Mouse (Mus musculus) liver, embryonic 14.5 days (tissue): ENCODE results near the gene Arrdc4. TPM values are rescaled to one million over a fixed set of nuclear protein-coding genes. Genes with fewer than 3 reads are reported as not detected.

Experiments
- ATAC-seq: fragments of 200-750 bp; cut with Nextera tagmentation; 2 replicates; pipeline ENCODE4 v1.8.0; 2017; ENCODE audit warnings: moderate number of reproducible peaks, mild to moderate bottlenecking, moderate library complexity; ENCODE audit not compliant: insufficient read depth
- DNase-seq, 3 experiments: peaks; one replicate each; pipeline ENCODE4 v3.0.0-alpha.2; 2012 to 2013; ENCODE audit warnings: low read depth in 3 of 3, low spot score in 3 of 3
- H3K27ac ChIP-seq: fragments of 300-500 bp; sonication (generic); 2 replicates; pipeline ENCODE4 v1.5.1; 2014; ENCODE audit warnings: moderate library complexity, mild to moderate bottlenecking, control low read depth, inconsistent platforms
- H3K27me3 ChIP-seq: fragments of 300-500 bp; sonication (generic); 2 replicates; pipeline ENCODE4 v1.6.1; 2014; ENCODE audit warnings: mild to moderate bottlenecking, low read length, moderate library complexity; ENCODE audit not compliant: control insufficient read depth, insufficient read depth
- H3K36me3 ChIP-seq: fragments of 300-500 bp; sonication (generic); replicated peaks from 2 replicates; pipeline ENCODE4 v1.6.1; 2014; ENCODE audit warnings: low read depth; ENCODE audit not compliant: control insufficient read depth, insufficient read depth
- H3K4me1 ChIP-seq, 2 experiments: fragments of 200-500 bp in 1 of 2; fragments of 300-500 bp in 1 of 2; sonication (generic) in 1 of 2; replicated peaks; 2 replicates each; pipeline ENCODE4 v1.6.1; 2012 to 2014; ENCODE audit warnings: antibody characterized with exemption in 1 of 2, inconsistent platforms in 1 of 2, low read length in 1 of 2; ENCODE audit not compliant: control insufficient read depth in 2 of 2, insufficient read depth in 2 of 2
- H3K4me2 ChIP-seq: fragments of 300-500 bp; sonication (generic); 2 replicates; pipeline ENCODE4 v1.6.1; 2014; ENCODE audit warnings: low read depth, mild to moderate bottlenecking, control low read depth, moderate library complexity
- H3K4me3 ChIP-seq, 2 experiments: fragments of 200-500 bp in 1 of 2; fragments of 300-500 bp in 1 of 2; sonication (generic) in 1 of 2; 2 replicates each; pipeline ENCODE4 v1.5.1; 2012 to 2014; ENCODE audit warnings: low read depth in 2 of 2, low read length in 2 of 2, mild to moderate bottlenecking in 2 of 2, control low read depth in 1 of 2, inconsistent platforms in 1 of 2, moderate library complexity in 1 of 2; ENCODE audit not compliant: insufficient read depth in 1 of 2
- H3K9ac ChIP-seq: fragments of 300-500 bp; sonication (generic); replicated peaks from 2 replicates; pipeline ENCODE4 v1.6.1; 2014; ENCODE audit warnings: mild to moderate bottlenecking, control low read depth, moderate library complexity
- H3K9me3 ChIP-seq: fragments of 300-500 bp; sonication (generic); 2 replicates; pipeline ENCODE4 v1.6.1; 2016; ENCODE audit warnings: low read length, mixed read lengths; ENCODE audit not compliant: control insufficient read depth
- CTCF ChIP-seq: IDR thresholded peaks from 2 replicates; pipeline ENCODE4 v1.5.1; 2016; ENCODE audit warnings: antibody characterized with exemption, low read depth, control low read depth
- EP300 ChIP-seq: IDR thresholded peaks from 2 replicates; pipeline ENCODE4 v1.6.1; 2016; ENCODE audit warnings: antibody characterized with exemption, low read depth
- WGBS: fragments of 180-500 bp; shearing (Covaris S2); extraction: QIAGEN DNeasy Blood & Tissue Kit; methylation state at CpG from one replicate; pipeline ENCODE4 v1.1.7; 2014; ENCODE audit not compliant: insufficient replicate concordance; 5-methylcytosine and 5-hydroxymethylcytosine counted together
- polyA plus RNA-seq, 2 experiments: library from polyadenylated mRNA; depleted of rRNA in 1 of 2; stranded (reverse) in 1 of 2; unstranded in 1 of 2; fragments of >200 nt; fragmentation: Nextera tagmentation in 1 of 2; extraction: Ambion mirVana in 1 of 2; gene quantifications; 2 replicates each; pipeline versions ENCODE4 v1.2.1 to v1.2.3; 2012 to 2014

Arrdc4 gene
- polyA plus RNA-seq, 2 experiments = 1.4 to 4.1 TPM

- Histone ChIP-seq H3K9me3 (no peaks in the 10 kb centered on the region), H3K27me3 (no peaks in the 10 kb centered on the region), H3K9ac (no peak overlapping the region), H3K4me1 (peaks cover 0 to 8% of the 10 kb centered on the region in 2 experiments; a peak in 2 of 4 replicates), H3K36me3 (no peaks in the 10 kb centered on the region), H3K4me3 (no peak overlapping the region), H3K27ac (no peak overlapping the region), H3K4me2 (no peak overlapping the region)
- TF ChIP-seq CTCF = no peak
- TF ChIP-seq EP300 = no peak
- no peak for DNase-seq
- WGBS = 40% methylated on average over 4 of the region's 4 CpGs
- no peak for ATAC-seq
These were observed 61.9 kb downstream of the Arrdc4 start for GRCm38 (mm10) chr7:68687140-68687611.
